Mouse (Mus musculus) embryo, embryonic 10.5 days (tissue): ENCODE results near the gene Scrn2.
A peak's percentile ranks its signal among the peaks of the same experiment; 100 is the strongest.

ENCODE experiments used
- DNase-seq: peaks from one replicate; pipeline ENCODE4 v3.0.0-alpha.2; 2015; ENCODE audit warnings: low spot score

Scrn2 gene

DNA sequence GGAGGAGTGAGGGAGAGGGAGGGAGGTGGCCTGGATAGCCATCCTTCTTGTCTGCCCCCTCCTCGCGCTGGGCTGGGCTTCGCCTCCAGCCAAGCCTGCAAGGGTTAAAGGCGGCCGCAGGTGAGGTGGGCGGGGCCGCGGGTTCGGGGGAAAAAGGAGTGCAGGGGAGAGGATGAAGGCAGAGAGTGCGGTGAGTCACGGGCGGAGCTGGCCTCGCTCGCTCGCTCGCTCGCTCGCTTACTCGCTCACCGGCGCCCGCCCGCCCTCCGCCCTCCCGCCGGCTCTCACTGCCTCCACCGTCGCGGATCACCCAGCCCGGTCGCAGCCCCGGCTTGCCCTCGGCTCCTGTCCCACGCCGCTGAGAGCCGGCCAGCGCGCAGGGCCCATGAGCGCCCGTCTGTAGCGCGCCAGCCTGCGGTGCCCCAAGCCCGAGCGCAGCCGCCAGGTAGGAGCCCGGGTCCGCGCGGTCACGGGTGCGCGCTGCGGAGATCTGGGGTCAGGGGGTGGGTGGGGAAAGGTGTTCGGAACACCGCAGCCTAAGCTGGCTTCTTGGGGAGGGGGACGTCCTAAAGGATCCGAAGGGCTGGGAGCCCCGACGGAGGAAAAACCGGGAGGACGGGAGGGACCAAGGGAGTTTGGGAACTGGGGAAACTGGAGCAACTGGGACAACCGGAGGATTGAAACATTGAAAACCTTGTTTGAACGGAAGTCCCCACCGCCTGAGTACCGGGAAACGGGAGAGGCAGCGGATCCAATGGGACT is 11.0 kb upstream of the Scrn2 start:
- peak; percentile 41 for DNase-seq

DNA sequence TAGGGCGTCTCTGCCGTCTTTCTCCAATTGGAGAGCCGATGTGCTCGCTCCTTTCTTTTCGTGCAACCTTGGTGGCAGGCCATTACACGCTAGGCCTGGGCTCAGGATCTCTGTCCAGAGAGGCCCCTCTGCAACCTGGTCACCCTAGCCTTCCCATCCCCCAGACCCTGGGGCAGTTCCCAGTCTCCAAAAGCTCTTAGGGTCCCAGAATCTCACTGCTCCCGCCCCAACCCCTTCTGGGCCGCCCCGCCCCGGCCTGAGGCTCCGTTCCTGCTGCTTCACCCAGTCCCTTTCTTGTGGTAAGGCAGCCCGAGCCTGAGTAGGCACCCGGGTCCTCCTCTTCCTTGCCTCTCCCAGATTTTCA is 10.4 kb upstream of the Scrn2 start:
- no peak for DNase-seq

DNA sequence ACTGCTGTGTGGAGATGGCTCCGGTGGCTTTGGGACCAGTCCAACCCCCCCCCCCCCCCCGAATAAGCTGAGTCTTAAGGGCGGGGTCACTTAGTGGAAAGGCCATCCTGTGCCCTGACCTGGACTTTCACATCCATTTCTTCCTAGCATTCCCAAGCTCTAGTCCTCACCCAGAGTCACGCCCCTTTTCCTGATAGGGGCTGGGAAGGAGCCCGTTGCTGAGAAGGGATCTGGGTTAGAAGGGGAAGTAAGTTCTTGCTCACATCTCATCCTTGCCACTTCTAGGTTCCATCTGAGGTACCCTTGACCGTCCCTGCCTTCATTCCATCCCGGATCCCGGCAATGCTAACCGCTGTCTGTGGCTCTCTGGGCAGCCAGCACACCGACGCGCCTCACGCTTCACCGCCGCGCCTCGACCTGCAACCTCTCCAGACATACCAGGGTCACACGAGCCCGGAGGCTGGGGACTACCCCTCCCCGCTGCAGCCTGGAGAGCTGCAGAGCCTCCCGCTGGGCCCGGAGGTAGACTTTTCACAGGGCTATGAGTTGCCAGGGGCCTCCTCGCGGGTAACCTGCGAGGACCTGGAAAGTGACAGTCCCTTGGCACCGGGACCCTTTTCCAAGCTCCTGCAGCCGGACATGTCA is 8.5 kb upstream of the Scrn2 start:
- DNase-seq = peak; percentile 58

DNA sequence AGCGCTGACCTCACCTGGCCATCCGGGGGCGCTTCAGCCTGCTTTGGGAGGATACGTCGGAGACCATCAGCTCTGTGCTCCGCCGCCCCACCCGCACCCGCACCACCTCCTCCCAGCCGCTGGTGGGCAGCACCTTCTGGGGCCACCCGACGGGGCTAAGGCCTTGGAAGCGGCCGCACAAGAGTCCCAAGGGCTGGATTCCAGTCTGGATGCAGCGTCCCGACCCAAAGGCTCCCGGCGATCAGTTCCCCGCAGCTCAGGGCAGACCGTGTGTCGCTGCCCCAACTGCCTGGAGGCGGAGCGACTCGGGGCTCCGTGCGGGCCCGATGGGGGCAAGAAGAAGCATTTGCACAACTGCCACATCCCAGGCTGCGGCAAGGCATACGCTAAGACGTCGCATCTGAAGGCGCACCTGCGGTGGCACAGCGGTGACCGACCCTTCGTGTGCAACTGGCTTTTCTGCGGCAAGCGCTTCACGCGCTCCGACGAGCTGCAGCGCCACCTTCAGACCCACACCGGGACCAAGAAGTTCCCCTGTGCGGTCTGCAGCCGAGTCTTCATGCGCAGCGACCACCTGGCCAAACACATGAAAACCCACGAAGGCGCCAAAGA is 7.8 kb upstream of the Scrn2 start:
- peak; percentile 80 for DNase-seq

DNA sequence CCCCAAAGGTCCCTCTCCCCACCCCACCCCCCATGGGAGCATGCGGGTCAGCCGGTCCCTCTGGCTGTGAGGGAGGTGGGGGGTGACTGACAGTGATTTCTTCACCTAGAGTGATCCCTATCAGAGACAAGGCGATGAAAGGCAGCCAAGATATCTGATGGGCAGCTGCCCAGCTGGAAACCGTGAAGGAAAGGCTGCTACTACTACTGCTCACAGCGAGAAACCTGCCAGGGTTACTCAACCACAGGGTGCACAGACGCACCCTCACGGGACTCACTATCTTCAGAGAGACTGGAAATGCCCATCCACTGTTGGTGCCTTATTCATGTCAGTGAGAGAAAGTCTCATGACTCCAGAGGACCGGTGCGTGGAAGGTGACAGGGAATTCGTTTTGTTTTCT is 4.8 kb upstream of the Scrn2 start:
- DNase-seq = no peak

DNA sequence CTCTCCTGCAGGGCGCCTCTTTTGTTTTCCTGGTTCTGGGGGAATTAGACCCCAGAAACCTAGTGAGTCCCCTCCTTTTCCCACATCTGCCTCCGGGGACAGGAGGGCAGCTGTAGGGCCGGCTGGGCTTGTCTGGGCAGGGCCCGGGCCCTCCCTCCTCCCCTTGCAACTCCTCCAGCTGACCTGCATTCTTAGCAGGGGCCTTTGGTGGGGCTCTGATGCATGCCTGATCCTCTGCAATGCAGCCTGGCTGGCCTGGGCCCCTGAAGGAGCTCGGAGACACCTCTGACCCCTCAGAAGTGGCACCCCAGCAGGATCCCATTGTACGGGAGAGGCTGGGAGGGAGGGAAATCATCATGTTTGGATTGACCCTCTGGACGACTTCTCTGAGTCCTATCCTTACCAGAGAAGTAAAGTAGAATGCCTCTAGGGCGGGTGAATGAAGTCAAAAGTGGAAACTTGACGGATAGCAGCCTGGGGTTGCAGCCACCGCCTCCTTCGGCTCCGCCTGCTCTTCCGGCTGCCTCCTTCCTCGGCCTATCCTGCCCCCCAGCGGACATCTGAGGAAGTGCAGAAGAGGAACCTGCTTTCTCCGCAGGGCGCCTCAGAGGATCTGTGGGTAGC is 3.9 kb upstream of the Scrn2 start:
- peak; percentile 94 for DNase-seq

DNA sequence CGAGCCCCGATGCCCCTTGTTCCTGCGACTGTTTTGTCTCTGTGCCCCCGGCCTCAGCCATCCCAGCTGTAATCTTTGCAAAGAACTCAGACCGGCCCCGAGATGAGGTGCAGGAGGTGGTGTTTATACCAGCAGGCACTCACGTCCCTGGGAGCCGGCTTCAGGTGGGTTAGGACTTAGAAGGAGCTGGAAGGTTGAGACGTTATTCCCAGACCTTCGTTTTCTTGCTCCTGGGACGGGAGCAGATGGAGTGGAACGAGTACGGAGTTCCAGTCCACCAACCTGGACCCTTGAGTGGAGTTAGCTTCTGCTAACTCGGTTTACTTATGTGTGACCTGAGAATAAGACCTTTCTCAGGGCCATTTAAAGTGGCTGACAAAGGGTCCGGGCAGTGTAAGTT is 688 bp downstream of the Scrn2 start:
- DNase-seq = no peak

DNA sequence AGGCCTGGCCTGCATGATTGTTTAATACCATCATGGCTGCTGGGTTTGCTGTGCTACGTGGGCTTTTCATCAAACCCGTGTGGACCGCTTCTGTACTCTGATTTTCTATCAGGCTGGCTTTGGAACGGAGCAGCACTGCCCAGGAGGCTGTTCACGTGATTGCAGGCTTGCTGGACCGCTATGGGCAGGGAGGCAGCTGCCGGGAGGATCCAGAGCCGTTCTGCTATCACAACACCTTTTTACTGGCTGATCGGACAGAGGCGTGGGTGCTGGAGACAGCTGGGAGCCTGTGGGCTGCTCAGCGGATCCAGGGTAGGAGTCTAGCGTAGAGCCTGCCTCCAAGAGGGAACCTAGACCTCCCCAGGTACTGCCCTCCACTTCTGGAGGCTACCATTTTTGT is 2.2 kb downstream of the Scrn2 start:
- DNase-seq = no peak

DNA sequence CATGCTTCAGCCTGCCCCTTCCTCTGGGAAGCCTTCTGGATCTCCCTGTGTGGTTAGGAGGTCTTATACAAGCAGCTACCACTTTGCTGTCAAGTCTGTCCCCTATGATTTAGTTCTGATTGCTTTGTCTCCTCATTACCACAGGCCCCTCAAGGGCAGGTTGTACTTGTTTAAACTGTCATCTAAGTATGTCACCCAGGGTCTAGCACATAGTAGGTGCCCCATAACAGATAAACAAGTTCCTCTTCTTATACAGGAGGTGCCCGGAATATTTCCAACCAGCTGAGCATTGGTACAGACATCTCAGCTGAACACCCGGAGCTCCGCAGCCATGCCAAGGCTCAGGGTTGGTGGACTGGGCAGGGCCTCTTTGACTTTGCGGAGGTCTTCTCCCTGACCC is 2.8 kb downstream of the Scrn2 start:
- no peak for DNase-seq

DNA sequence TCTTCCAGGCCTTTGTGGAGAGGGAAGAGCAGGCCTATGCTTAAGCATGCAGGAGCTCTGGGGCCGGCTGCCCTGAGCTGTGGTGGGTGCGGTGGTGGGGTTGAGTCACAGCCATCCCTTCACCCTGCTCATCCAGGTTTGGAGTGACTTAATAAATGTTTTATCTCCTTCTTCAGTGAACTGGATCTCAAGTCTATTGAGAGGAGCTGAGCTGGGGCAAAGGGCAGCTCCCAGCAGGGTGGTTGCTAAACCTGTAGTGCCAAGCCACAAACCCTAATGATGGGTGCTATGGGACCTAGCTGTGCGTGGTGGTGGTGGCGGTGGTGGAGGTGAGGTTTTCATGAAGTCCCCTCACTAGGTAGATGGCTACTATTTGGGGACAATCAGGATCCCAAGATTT is 4.0 kb downstream of the Scrn2 start:
- DNase-seq = no peak

DNA sequence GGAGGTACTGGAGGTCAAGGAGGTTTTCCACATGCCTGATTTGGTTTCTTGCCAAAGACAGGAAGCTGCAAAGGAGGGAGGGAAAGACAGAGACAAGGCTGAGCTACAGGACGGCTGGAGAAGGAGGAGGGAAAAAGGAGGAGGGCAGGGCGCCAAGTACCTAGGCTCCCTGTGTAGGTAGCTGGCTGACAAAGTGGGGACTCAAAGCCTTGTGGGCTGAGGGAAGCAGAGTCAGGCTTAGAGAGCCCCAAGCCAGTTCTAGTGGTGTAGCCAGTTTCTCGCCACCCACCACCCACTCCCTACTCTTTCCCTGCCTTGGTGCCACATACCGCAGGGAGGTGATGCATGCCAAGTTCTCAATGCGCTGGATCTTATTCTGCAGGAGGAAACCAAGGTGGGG is 6.4 kb downstream of the Scrn2 start:
- DNase-seq = no peak

DNA sequence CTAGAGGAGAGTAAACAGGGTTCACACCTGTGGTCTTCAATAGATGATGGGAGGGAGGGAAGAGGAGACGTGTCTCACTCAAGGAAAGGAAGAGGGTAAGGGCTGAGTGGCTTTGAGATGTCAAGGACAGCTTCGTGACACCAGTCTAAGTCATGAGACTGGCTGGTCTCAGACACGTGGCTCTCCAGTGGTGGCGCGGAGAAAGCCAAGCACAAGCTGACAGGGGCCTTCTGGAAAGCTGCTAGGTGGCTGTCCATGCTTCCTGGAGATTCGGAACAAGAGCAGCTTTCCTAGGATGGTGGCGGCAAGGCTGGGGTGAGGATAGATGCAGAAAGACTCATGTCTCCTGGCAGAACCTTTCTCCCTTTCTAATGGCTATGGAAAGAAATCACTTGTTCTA is 9.1 kb downstream of the Scrn2 start:
- no peak for DNase-seq

DNA sequence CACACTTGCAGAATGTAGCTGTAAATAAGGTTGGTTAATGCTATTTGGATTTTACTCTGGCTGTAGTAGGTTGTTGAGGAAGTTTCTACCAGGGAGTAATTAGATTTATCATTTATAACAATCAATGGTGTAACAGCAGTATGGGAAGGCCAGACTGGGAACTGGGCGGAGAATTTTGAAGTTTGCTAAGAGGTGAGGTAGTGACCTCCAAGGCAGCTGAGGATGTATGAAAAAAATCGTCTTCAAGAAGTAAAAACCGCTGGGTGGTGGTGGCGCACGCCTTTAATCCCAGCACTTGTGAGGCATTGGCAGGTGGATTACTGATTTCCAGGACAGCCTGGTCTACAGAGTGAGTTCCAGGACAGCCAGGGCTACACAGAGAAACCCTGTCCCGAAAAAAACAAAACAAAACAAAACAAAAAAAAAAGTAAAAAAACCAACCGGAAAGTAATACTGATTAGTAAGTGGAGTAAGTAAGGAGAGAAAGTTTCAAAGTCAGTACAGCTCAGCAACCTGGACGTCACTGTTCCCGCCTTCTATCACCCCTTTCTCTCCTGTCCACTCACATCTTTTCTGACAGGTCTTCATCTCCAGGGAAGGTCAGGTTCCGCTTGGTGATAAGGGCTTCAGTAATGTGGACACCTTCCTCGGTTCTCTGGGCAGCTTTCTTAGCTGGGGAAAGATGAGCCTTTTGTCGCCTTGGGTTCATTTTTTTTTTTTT is 10.7 kb downstream of the Scrn2 start:
- no peak for DNase-seq

DNA sequence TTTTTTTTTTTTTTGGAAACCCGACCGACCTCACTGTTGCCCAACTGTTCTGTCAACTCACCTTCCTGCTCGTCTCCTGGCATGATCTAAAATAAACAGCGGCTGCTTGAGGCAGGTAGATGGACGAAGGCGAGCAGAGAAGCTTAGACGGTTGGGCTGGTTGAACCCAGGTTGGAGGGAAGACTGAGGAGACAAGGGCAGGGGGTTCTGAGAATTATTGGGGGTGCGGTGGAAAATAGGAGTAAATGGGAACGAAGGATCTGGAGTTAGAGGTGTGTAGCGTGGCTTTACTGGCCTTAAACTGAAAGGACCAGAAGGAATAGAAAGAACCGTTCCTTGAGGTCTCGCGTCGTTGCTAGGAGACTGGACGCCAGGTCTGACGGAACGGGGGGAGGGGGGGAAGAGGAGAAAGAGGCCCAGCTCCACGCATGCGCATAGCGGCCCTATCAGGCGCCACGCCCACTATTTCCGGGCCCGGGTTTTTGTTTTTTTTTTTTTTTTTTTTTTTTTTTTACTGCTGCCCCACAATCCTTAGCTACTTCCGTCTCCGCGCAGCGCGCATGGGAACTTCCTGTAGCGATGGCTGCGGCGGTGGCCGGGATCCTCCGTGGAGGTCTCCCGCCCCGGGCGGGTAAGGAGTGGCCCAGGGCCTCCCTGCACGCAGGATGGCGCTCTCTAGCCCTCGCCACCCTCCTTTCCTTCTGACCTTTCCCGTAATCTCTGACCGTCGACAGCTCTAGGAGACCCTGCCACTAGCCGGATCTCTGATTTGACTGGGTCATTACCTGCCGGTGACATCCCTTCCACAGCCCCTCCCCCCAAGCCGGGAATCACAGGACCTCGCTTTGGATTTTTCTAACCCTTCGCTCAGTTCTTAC is 11.5 kb downstream of the Scrn2 start, which contains the start of the genes Lrrc46 and Mrpl10:
Gene Lrrc46 (minus strand): TSS at position 386 of the 878 bp plus-strand sequence.
Gene Mrpl10 (plus strand): TSS at position 539 of the 878 bp plus-strand sequence.
- peak; percentile 99 for DNase-seq

DNA sequence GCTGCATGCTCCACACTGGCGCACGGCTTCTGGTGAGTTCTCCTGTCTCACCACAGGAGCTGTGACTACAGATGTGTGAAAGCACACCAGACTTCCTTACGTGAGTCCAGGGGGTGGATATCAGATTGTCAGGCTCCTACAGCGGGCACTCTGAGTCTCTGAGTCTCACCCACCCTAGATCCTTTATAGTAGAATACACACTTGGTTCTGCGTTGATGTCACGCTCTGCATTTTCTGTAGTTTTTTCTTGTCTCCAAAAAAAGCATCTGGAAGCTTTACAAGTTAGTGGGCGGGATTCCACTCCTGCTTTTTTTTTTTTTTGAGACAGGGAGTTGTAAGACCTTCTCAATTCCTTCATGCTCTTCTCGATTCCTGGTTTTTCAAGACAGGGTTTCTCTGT is 15.2 kb downstream of the Scrn2 start:
- no peak for DNase-seq

DNA sequence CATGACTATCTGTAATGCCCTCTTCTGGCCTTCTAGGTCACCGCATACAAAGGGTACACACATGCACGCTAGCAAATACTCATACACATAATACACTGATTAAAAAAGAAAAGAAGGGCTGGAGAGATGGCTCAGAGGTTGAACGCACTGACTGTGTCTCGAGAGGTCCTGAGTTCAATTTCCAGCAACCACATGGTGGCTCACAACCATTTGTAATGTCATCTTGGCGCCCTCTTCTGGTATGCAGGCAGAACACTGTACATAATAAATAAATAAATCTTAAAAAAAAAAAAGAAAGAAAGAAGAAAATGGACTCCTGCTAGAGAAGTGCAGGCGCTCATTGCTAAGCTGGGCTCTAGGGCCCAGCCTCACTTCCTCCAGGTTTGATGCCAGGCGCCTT is 16.1 kb downstream of the Scrn2 start:
- no peak for DNase-seq

DNA sequence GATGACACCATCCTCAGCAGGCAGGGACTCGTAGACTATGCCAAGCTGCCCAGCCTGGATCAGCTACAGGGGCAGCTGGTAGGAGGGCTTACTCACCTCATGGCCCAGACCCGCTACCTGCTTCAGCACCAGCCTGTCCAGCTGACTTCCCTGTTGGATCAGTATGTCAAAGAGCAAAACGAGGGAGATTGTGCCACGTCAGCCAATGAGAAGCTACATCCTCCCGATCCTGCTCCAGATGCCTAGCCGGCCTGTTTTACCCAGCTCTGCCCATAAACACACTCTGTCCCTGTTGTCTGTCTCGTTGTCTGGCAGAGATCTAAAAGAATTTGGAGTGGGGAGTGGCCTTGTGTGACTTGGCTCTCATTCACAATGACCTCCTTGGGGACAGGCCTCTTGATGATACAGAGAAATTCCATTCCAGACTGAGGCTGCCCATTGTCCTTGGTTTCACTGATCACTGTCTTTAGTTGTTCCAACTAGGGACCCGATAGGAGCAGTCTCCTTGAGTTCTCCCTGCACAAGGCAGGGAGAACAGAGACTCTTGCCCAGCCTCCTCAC is 18.4 kb downstream of the Scrn2 start:
- no peak for DNase-seq

DNA sequence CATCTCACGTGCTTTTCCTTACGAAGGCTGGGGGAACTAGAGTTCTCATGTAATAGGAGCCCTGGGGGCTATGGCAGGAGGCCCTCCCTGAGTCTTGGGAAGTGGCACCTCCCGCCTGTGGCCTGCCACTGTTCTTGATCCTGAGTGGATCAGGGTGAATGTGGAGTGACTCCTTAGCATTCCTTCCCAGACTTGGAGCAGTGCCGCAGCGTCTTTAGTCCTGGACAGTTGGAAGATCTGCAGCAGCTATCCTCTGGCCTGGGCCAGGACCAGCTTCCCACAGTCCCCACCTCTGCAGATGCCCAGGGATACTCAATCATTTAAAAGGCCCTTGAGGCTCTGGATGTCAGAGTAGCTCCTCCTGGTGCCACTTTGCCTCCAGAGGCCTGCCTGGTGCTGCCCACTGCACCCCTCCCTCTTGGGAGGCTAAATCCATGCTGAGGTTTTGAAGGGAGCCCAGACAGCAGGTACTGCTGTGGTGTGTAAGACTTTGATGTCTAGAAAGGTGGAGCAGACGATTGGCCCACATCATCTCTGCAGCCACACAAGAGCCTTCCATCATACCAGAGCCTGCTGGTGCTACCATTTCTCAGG is 19.9 kb downstream of the Scrn2 start:
- no peak for DNase-seq

DNA sequence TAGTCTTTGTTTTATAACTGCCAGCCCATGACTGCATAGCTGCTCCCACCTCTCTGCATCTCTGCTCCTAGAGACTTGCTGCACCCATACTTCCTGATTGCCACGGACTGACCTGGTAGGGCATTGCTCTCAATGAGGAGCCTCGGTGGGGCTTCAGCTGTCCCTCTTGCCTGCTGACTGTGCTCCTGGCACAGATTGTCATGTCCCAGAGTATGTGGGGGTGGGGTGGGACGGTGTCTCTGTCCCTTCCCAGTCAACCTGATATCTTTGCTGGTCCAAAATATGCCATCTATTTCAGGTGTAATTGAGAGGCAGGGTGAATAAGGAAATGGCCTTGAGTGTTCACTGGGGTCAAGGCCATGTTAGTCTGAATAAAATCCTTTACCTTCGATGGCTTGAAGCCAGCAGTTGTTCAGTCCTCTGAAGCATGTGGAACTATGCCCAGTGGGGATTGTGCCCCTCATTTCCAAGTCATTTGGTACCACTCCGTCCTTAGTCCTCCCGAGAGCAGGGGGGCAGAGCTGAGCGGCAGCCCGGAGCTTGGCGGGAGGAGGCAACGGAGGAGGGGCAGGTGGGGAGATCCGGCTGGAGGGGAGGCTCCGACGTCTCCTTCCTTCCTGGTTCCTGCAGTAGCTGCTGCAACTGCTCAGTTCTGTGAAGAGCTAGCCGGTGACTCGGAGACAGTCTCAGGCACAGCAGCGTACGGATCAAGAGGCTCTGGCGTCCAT is 20.6 kb downstream of the Scrn2 start, which contains the start of gene Osbpl7:
Gene Osbpl7 (plus strand): TSS at position 413 of the 728 bp plus-strand sequence.
- peak; percentile 79 for DNase-seq
